Mouse (Mus musculus) kidney, adult 2 months (tissue): ENCODE data around the gene Cacng5. TPM values are rescaled to one million over a fixed set of nuclear protein-coding genes. Genes with fewer than 3 reads are reported as not detected.

Source experiments
- DNase-seq: peaks from one replicate; pipeline ENCODE4 v3.0.0; 2021
- H3K27ac ChIP-seq: fragments of 200-500 bp; 2 replicates; pipeline ENCODE4 v1.5.1; 2012; ENCODE audit warnings: low read depth, low read length, control low read depth, inconsistent platforms; ENCODE audit not compliant: insufficient read depth
- H3K27me3 ChIP-seq: fragments of 200-500 bp; replicated peaks from 2 replicates; pipeline ENCODE4 v1.6.1; 2012; ENCODE audit warnings: mild to moderate bottlenecking, moderate library complexity, low read length, inconsistent platforms; ENCODE audit not compliant: control insufficient read depth, insufficient read depth
- H3K36me3 ChIP-seq: fragments of 200-500 bp; 2 replicates; pipeline ENCODE4 v1.6.1; 2012; ENCODE audit warnings: mild to moderate bottlenecking, moderate library complexity, low read length, inconsistent platforms; ENCODE audit not compliant: control insufficient read depth, insufficient read depth
- H3K4me1 ChIP-seq: fragments of 200-500 bp; 2 replicates; pipeline ENCODE4 v1.6.1; 2011; ENCODE audit warnings: low read length; ENCODE audit not compliant: control insufficient read depth, insufficient read depth
- H3K4me3 ChIP-seq: fragments of 200-500 bp; 2 replicates; pipeline ENCODE4 v1.5.1; 2011; ENCODE audit warnings: mild to moderate bottlenecking, low read depth, low read length, control low read depth; ENCODE audit not compliant: insufficient read depth
- CTCF ChIP-seq: fragments of 200-500 bp; conservative IDR thresholded peaks from 2 replicates; pipeline ENCODE4 v1.5.1; 2011; ENCODE audit warnings: low read depth, mild to moderate bottlenecking, control low read depth, low read length, moderate library complexity, mixed read lengths; ENCODE audit not compliant: insufficient read depth, insufficient read length
- POLR2A ChIP-seq: fragments of 200-500 bp; IDR thresholded peaks from one replicate; pipeline ENCODE4 v1.6.1; 2011; ENCODE audit warnings: low read depth, low read length, control low read depth
- WGBS: fragments of 180-500 bp; shearing (Covaris S2); methylation state at CpG from one replicate; pipeline ENCODE4 v1.1.7; 2018; 5-methylcytosine and 5-hydroxymethylcytosine counted together
- polyA plus RNA-seq: library from polyadenylated mRNA; depleted of rRNA; stranded (reverse); fragments of >200 nt; gene quantifications from 2 replicates; pipeline ENCODE4 v1.2.3, GENCODE M21; 2012

The Cacng5 gene
- polyA plus RNA-seq, 1 experiment: 0.05 TPM

- no peak for DNase-seq
- H3K36me3 ChIP-seq: no peaks in the 10 kb centered on the region
- TF ChIP-seq POLR2A (no peak), CTCF (no peak)
- H3K27ac ChIP-seq: no peak overlapping the region
- no peak overlapping the region for H3K4me3 ChIP-seq
- no peaks in the 10 kb centered on the region for H3K4me1 ChIP-seq
- H3K27me3 ChIP-seq: no peaks in the 10 kb centered on the region
- WGBS: 74% methylated on average over 6 of the region's 6 CpGs
These were observed 27.5 kb downstream of the Cacng5 start for GRCm38 (mm10) chr11:107887342-107887741.

- no peaks in the 10 kb centered on the region for H3K4me1 ChIP-seq
- 66% methylated on average over 5 of the region's 5 CpGs for WGBS
- no peaks in the 10 kb centered on the region for H3K27me3 ChIP-seq
- H3K36me3 ChIP-seq: no peaks in the 10 kb centered on the region
- no peak overlapping the region for H3K4me3 ChIP-seq
- no peak overlapping the region for H3K27ac ChIP-seq
- no peak for TF ChIP-seq POLR2A
- no peak for TF ChIP-seq CTCF
- DNase-seq: no peak
These were observed 38.0 kb downstream of the Cacng5 start for GRCm38 (mm10) chr11:107876840-107877239.

GRCm38 (mm10) chr11:107875861-107876494 lies 38.9 kb downstream of the Cacng5 start:
- Histone ChIP-seq H3K4me1 (no peaks in the 10 kb centered on the region), H3K27ac (no peak overlapping the region), H3K4me3 (no peak overlapping the region), H3K27me3 (no peaks in the 10 kb centered on the region), H3K36me3 (no peaks in the 10 kb centered on the region)
- TF ChIP-seq POLR2A (no peak), CTCF (no peak)
- no peak for DNase-seq
- WGBS: 79% methylated on average over 18 of the region's 18 CpGs

- Histone ChIP-seq H3K27ac (no peak overlapping the region), H3K36me3 (no peaks in the 10 kb centered on the region), H3K4me3 (no peak overlapping the region), H3K27me3 (no peaks in the 10 kb centered on the region), H3K4me1 (no peaks in the 10 kb centered on the region)
- 60% methylated on average over 6 of the region's 6 CpGs for WGBS
- no peak for DNase-seq
- no peak for TF ChIP-seq CTCF
- TF ChIP-seq POLR2A: no peak
These were observed 42.1 kb downstream of the Cacng5 start for GRCm38 (mm10) chr11:107872743-107873142.

GRCm38 (mm10) chr11:107867509-107867908 lies 47.3 kb downstream of the Cacng5 start:
- WGBS: 69% methylated on average over 8 of the region's 8 CpGs
- no peak for DNase-seq
- TF ChIP-seq CTCF: no peak
- no peak for TF ChIP-seq POLR2A

GRCm38 (mm10) chr11:107865128-107865527 lies 49.7 kb downstream of the Cacng5 start:
- TF ChIP-seq POLR2A (no peak), CTCF (peak; percentile 73)
- H3K4me3 ChIP-seq: no peak overlapping the region
- H3K27ac ChIP-seq: no peak overlapping the region
- H3K4me1 ChIP-seq: no peaks in the 10 kb centered on the region
- peak; percentile 61 for DNase-seq
- 8% methylated on average over 7 of the region's 7 CpGs for WGBS
- no peaks in the 10 kb centered on the region for H3K27me3 ChIP-seq
- no peaks in the 10 kb centered on the region for H3K36me3 ChIP-seq

More at GRCm38 (mm10) chr11:107867509-107867908, 47.3 kb downstream of the Cacng5 start:
- Histone ChIP-seq H3K27me3 (no peaks in the 10 kb centered on the region), H3K36me3 (no peaks in the 10 kb centered on the region), H3K4me1 (no peaks in the 10 kb centered on the region), H3K27ac (no peak overlapping the region), H3K4me3 (no peak overlapping the region)

GRCm38 (mm10) chr11:107864024-107864423 lies 50.8 kb downstream of the Cacng5 start:
- Histone ChIP-seq H3K36me3 (no peaks in the 10 kb centered on the region), H3K4me3 (no peak overlapping the region), H3K4me1 (no peaks in the 10 kb centered on the region), H3K27ac (no peak overlapping the region), H3K27me3 (no peaks in the 10 kb centered on the region)
- 2% methylated on average over 4 of the region's 4 CpGs for WGBS
- DNase-seq: peak; percentile 72
- TF ChIP-seq POLR2A (no peak), CTCF (peak; percentile 69)
